Mouse (Mus musculus): ENCODE measurements around the gene Mast4. TPM values are rescaled to one million over a fixed set of nuclear protein-coding genes. Genes with fewer than 3 reads are reported as not detected.

Gene Mast4
- polyA plus RNA-seq, 1 experiment from 2014 or later = 41.0 TPM

DNA sequence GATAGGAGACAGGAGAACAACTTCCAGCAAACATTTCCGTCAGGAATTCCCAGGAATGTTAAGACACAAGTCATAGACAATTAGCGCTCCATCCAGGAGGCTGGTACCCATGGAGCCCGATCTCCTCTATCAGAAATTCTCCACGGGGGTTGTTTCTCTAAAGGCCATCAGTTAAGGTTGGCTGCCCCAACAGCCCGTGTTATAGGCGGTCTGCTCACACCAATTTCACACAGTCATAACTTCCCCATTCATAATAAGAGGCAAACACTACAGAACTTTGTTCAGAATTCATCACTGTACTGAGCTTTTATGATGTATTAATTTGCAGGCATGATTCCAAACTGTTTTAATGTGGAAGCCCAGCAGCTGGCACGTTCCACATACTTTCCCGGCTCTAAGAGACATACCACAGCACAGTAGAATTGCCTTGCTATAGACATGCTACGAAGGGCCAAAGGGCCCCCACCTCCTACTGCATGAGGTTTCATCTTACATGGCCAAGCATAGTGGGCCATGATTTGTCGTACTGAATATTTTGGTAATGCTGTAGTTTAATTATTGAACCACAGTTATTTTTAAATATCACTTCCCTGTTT, 19.1 kb downstream of the Mast4 start:
- Histone ChIP-seq H3K4me2 (no peak overlapping the region), H3K4me1 (replicated peaks) (0 out of 2 replicates have a peak, but pooled peaks cover 3% of the 10 kb centered on the region), H3K36me3 (no peaks in the 10 kb centered on the region), H3K4me3 (no peak overlapping the region), H3K27ac (no peak overlapping the region), H3K9me3 (replicated peaks) (no peaks in the 10 kb centered on the region), H3K27me3 (no peaks in the 10 kb centered on the region), H3K9ac (no peak overlapping the region)
- ATAC-seq (replicated peaks; ENCODE audit: insufficient number of reproducible peaks, insufficient read depth, low FRiP score, low read depth) = no peak
- WGBS = 50% methylated on average over 10 of the region's 10 CpGs

- 83% methylated on average over 4 of the region's 4 CpGs for WGBS
- ATAC-seq (replicated peaks; ENCODE audit: insufficient number of reproducible peaks, insufficient read depth, low FRiP score, low read depth) = no peak
These were observed 26.0 kb downstream of the Mast4 start for GRCm38 (mm10) chr13:103308296-103308695.

DNA sequence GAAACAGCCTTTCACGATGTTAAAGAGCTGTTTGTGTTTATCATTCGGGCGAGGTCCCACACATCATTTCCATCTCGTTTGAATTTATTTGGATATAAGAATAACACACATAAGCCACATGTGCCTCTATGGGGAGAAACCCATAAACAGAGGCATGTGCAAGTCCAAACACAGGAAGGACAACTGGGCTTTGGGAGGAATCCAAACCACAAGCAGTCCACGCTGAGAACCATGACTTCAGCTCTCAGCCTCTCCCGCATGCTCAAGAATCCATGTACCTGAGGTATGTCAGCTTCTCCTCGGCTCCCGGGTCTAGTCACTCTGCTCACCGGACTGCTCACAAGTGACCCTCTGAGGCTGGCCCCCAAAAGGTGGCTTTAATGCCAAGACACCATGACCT, 30.5 kb downstream of the Mast4 start:
- no peak overlapping the region for H3K4me2 ChIP-seq
- no peak for ATAC-seq (replicated peaks; ENCODE audit: insufficient number of reproducible peaks, insufficient read depth, low FRiP score, low read depth)
- 77% methylated on average over 9 of the region's 9 CpGs for WGBS
- H3K4me3 ChIP-seq = no peak overlapping the region
- no peak overlapping the region for H3K9ac ChIP-seq
- H3K27me3 ChIP-seq = no peaks in the 10 kb centered on the region
- H3K4me1 ChIP-seq (replicated peaks) = no peaks in the 10 kb centered on the region
- H3K27ac ChIP-seq = no peak overlapping the region
- H3K36me3 ChIP-seq = no peaks in the 10 kb centered on the region
- no peaks in the 10 kb centered on the region for H3K9me3 ChIP-seq (replicated peaks)

More at GRCm38 (mm10) chr13:103308296-103308695, 26.0 kb downstream of the Mast4 start:
- no peak overlapping the region for H3K9ac ChIP-seq
- no peaks in the 10 kb centered on the region for H3K4me1 ChIP-seq (replicated peaks)
- no peak overlapping the region for H3K4me2 ChIP-seq
- no peak overlapping the region for H3K27ac ChIP-seq
- no peaks in the 10 kb centered on the region for H3K9me3 ChIP-seq (replicated peaks)
- H3K36me3 ChIP-seq = no peaks in the 10 kb centered on the region
- no peaks in the 10 kb centered on the region for H3K27me3 ChIP-seq
- H3K4me3 ChIP-seq = no peak overlapping the region

- H3K4me3 ChIP-seq = no peak overlapping the region
- no peaks in the 10 kb centered on the region for H3K9me3 ChIP-seq (replicated peaks)
- H3K4me2 ChIP-seq = no peak overlapping the region
- H3K4me1 ChIP-seq (replicated peaks) = no peaks in the 10 kb centered on the region
- no peak for ATAC-seq (replicated peaks; ENCODE audit: insufficient number of reproducible peaks, insufficient read depth, low FRiP score, low read depth)
- no peaks in the 10 kb centered on the region for H3K27me3 ChIP-seq
- H3K27ac ChIP-seq = no peak overlapping the region
- H3K36me3 ChIP-seq = no peaks in the 10 kb centered on the region
- no peak overlapping the region for H3K9ac ChIP-seq
- WGBS = 60% methylated on average over 6 of the region's 6 CpGs
These were observed 31.8 kb downstream of the Mast4 start for GRCm38 (mm10) chr13:103302508-103302907.

GRCm38 (mm10) chr13:103302077-103302476, 32.2 kb downstream of the Mast4 start:
- Histone ChIP-seq H3K9ac (no peak overlapping the region), H3K9me3 (replicated peaks) (no peaks in the 10 kb centered on the region), H3K4me2 (no peak overlapping the region), H3K27ac (no peak overlapping the region), H3K27me3 (no peaks in the 10 kb centered on the region), H3K4me1 (replicated peaks) (no peaks in the 10 kb centered on the region), H3K4me3 (no peak overlapping the region), H3K36me3 (no peaks in the 10 kb centered on the region)
- 86% methylated on average over 2 of the region's 2 CpGs for WGBS
- no peak for ATAC-seq (replicated peaks; ENCODE audit: insufficient number of reproducible peaks, insufficient read depth, low FRiP score, low read depth)

DNA sequence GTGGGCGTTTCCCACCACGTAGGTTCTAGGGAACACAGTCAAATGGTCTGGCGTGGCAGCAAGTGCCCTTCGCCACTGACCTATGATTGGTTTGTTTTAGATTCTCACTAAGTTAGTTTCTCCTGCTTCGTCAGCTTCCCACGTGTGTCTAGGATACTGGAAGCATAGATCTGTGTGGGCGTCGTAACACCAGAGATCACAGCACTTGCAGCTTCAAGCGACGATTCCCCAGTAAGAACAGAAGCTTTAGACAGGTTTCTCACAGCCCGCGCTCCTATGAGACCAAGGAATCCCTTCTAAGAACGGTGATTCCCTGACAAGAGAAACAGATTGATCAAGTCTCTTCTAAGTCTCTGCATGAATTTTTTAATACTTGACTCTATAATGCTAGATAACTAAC, 39.9 kb downstream of the Mast4 start:
- Histone ChIP-seq H3K27me3 (no peaks in the 10 kb centered on the region), H3K4me2 (no peak overlapping the region), H3K27ac (no peak overlapping the region), H3K4me3 (no peak overlapping the region), H3K9me3 (replicated peaks) (no peaks in the 10 kb centered on the region), H3K36me3 (no peaks in the 10 kb centered on the region), H3K4me1 (replicated peaks) (no peaks in the 10 kb centered on the region), H3K9ac (no peak overlapping the region)
- ATAC-seq (replicated peaks; ENCODE audit: insufficient number of reproducible peaks, insufficient read depth, low FRiP score, low read depth) = no peak
- WGBS = 79% methylated on average over 13 of the region's 13 CpGs

- no peaks in the 10 kb centered on the region for H3K27me3 ChIP-seq
- no peaks in the 10 kb centered on the region for H3K4me1 ChIP-seq (replicated peaks)
- no peak for ATAC-seq (replicated peaks; ENCODE audit: insufficient number of reproducible peaks, insufficient read depth, low FRiP score, low read depth)
- H3K9ac ChIP-seq = no peak overlapping the region
- no peak overlapping the region for H3K4me2 ChIP-seq
- no peak overlapping the region for H3K27ac ChIP-seq
- H3K36me3 ChIP-seq = no peaks in the 10 kb centered on the region
- H3K4me3 ChIP-seq = no peak overlapping the region
- no peaks in the 10 kb centered on the region for H3K9me3 ChIP-seq (replicated peaks)
- WGBS = 78% methylated on average over 1 of the region's 1 CpGs
These were observed 41.2 kb downstream of the Mast4 start for GRCm38 (mm10) chr13:103293121-103293520.

DNA sequence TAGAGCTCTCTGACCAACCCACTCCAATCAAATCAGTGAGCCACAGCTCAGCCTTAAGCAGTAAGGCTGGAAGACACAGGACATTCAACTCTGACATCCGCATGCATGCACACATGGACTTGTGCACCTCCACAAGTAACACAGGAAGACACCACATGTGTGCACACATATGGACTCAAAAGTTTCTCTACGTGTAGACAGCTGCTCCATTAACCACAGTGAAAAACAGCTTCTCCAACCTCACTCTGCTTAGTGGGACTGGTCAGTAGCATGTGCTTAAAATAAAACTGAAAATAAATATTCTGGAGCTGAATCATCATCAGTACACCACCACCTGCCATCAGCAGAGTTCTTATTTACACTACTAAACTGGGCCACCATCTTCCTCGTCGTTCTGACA, 43.2 kb downstream of the Mast4 start:
- 76% methylated on average over 4 of the region's 4 CpGs for WGBS
- Histone ChIP-seq H3K4me1 (replicated peaks) (no peaks in the 10 kb centered on the region), H3K27ac (no peak overlapping the region), H3K9ac (no peak overlapping the region), H3K36me3 (no peaks in the 10 kb centered on the region), H3K27me3 (no peaks in the 10 kb centered on the region), H3K4me3 (no peak overlapping the region), H3K4me2 (no peak overlapping the region), H3K9me3 (replicated peaks) (no peaks in the 10 kb centered on the region)
- no peak for ATAC-seq (replicated peaks; ENCODE audit: insufficient number of reproducible peaks, insufficient read depth, low FRiP score, low read depth)

DNA sequence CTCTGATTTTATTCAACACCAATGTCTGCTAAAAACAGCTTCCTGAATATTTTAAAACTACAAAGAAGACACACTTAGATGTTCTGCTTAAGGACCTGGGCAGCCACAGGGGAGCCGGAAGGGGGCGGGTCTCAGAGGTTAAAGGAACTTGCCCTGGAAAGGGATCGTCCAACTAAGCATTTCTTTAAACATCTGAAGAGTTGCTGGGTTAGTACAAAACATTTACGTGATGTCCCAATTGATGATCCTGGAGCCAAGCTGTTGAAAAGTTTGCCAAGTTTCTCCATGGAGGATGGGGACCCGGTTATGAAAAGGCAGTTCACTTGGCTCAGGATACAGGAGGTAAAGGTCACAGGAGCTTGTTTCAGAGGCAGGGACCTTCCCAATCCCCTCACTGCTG, 48.5 kb downstream of the Mast4 start:
- Histone ChIP-seq H3K27me3 (no peaks in the 10 kb centered on the region), H3K4me2 (no peak overlapping the region), H3K27ac (no peak overlapping the region), H3K4me3 (no peak overlapping the region), H3K9me3 (replicated peaks) (no peaks in the 10 kb centered on the region), H3K36me3 (no peaks in the 10 kb centered on the region), H3K9ac (no peak overlapping the region), H3K4me1 (replicated peaks) (no peaks in the 10 kb centered on the region)
- WGBS = 78% methylated on average over 5 of the region's 5 CpGs
- no peak for ATAC-seq (replicated peaks; ENCODE audit: insufficient number of reproducible peaks, insufficient read depth, low FRiP score, low read depth)

DNA sequence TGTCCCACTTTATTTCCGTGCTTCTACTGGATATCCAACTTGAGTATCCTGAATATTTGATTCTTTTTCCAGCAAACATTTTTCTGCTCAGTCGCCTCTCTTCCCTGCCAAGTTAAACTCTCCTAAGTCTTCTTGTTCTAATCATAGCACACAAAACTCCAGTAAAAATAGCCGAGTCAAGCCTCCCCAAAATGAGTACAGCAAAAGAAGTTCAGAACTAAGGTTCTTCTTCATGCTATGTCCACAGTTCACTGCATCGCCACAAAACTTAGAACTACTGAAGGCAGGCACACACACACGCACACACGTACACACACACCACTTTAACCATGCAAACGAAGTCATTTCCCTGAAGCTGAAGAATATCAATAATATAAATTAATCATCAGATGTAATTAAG, 49.3 kb downstream of the Mast4 start:
- no peak for ATAC-seq (replicated peaks; ENCODE audit: insufficient number of reproducible peaks, insufficient read depth, low FRiP score, low read depth)
- Histone ChIP-seq H3K27me3 (no peaks in the 10 kb centered on the region), H3K4me3 (no peak overlapping the region), H3K27ac (no peak overlapping the region), H3K36me3 (no peaks in the 10 kb centered on the region), H3K9me3 (replicated peaks) (no peaks in the 10 kb centered on the region), H3K4me1 (replicated peaks) (no peaks in the 10 kb centered on the region), H3K9ac (no peak overlapping the region), H3K4me2 (no peak overlapping the region)
- 71% methylated on average over 7 of the region's 7 CpGs for WGBS

- 34% methylated on average over 9 of the region's 9 CpGs for WGBS
- 0 out of 2 replicates have a peak overlapping the region, but pooled peaks have one; percentile 52 for H3K27ac ChIP-seq
These were observed 63.4 kb downstream of the Mast4 start for GRCm38 (mm10) chr13:103270856-103271391.

GRCm38 (mm10) chr13:103262707-103263106, 71.6 kb downstream of the Mast4 start:
- H3K4me2 ChIP-seq = no peak overlapping the region
- ATAC-seq (replicated peaks; ENCODE audit: insufficient number of reproducible peaks, insufficient read depth, low FRiP score, low read depth) = no peak
- no peaks in the 10 kb centered on the region for H3K36me3 ChIP-seq
- H3K4me3 ChIP-seq = no peak overlapping the region
- H3K4me1 ChIP-seq (replicated peaks) = peaks cover 4% of the 10 kb centered on the region; the same call in 1 of the 2 replicates
- H3K27ac ChIP-seq = no peak overlapping the region
- WGBS = 74% methylated on average over 3 of the region's 3 CpGs
- H3K27me3 ChIP-seq = no peaks in the 10 kb centered on the region
- H3K9ac ChIP-seq = no peak overlapping the region
- no peaks in the 10 kb centered on the region for H3K9me3 ChIP-seq (replicated peaks)

More at GRCm38 (mm10) chr13:103270856-103271391, 63.4 kb downstream of the Mast4 start:
- peaks cover 9% of the 10 kb centered on the region for H3K4me1 ChIP-seq (replicated peaks)
- H3K4me3 ChIP-seq = no peak overlapping the region
- H3K27me3 ChIP-seq = no peaks in the 10 kb centered on the region
- H3K4me2 ChIP-seq = no peak overlapping the region
- no peaks in the 10 kb centered on the region for H3K36me3 ChIP-seq
- no peaks in the 10 kb centered on the region for H3K9me3 ChIP-seq (replicated peaks)
- ATAC-seq (replicated peaks; ENCODE audit: insufficient number of reproducible peaks, insufficient read depth, low FRiP score, low read depth) = no peak
- no peak overlapping the region for H3K9ac ChIP-seq
